Mouse (Mus musculus) liver, adult 2 months (tissue): ENCODE measurements at regions not wholly inside any gene's neighbourhood (a gene's known extent, or its start where the extent isn't known, plus 50 kb on each side); places are given as distances from the start of the nearest gene placed in this dataset.

Source experiments
- CTCF ChIP-seq: fragments of 200-500 bp; IDR thresholded peaks from 2 replicates; pipeline ENCODE4 v1.5.1; 2011; ENCODE audit warnings: low read depth, low read length, control low read depth
- POLR2A ChIP-seq: fragments of 200-500 bp; IDR thresholded peaks from 2 replicates; pipeline ENCODE4 v1.6.1; 2011; ENCODE audit warnings: low read length, control low read depth; ENCODE audit not compliant: insufficient read depth; ENCODE audit errors: extremely low read depth

- TF ChIP-seq CTCF = no peak
- no peak for TF ChIP-seq POLR2A
Measured at GRCm38 (mm10) chr10:68669992-68670391, 53.5 kb upstream of the Tmem26 start.
